Mouse (Mus musculus) testis, adult 2 months (tissue): ENCODE results near the gene Rfng.
"Not testable (repeated sequence)": the region's sequence is repeated elsewhere in the genome, so short reads cannot be mapped to it uniquely, and the experiment has no call there.

Experiments used
- CTCF ChIP-seq: fragments of 200-500 bp; IDR thresholded peaks from 2 replicates; pipeline ENCODE4 v1.5.1; 2012; ENCODE audit warnings: low read depth, mild to moderate bottlenecking, inconsistent platforms, low read length, moderate library complexity; ENCODE audit not compliant: control insufficient read depth, insufficient read depth, insufficient replicate concordance
- POLR2A ChIP-seq: fragments of 200-500 bp; IDR thresholded peaks from 2 replicates; pipeline ENCODE4 v1.6.1; 2012; ENCODE audit warnings: low read depth, mild to moderate bottlenecking, inconsistent platforms, low read length, moderate library complexity; ENCODE audit not compliant: control insufficient read depth

GRCm38 (mm10) chr11:120763121-120763999 is 20.6 kb downstream of the Rfng start:
- not testable (repeated sequence) for TF ChIP-seq CTCF, POLR2A
